In genomic region chr15:99333676-99334065, GRCm38 (mm10) we compare ENCODE assay signal across 8 mouse cellular contexts. TPM values are rescaled to one million over a fixed set of nuclear protein-coding genes. Genes with fewer than 3 reads are reported as not detected.
A peak's percentile ranks its signal among the peaks of the same experiment; 100 is the strongest.
DNase-seq lines count a peak whose midpoint lies in the region; ATAC-seq and TF ChIP-seq lines count a peak whose summit lies in the region.

No protein-coding gene starts in this region.

- peak; percentile 8 for ATAC-seq in lung, postnatal 0 days
- peak; percentile 43; the same call in 1 of the 2 replicates for ATAC-seq in kidney, embryonic 15.5 days (replicated peaks; ENCODE audit: low FRiP score)
- no peak for ATAC-seq in erythroblast, adult 5-6 weeks (replicated peaks; ENCODE audit: low FRiP score, poor library complexity, severe bottlenecking)

- no peak for TF ChIP-seq POLR2A in myocyte (IDR thresholded peaks at IDR 0.05; ENCODE audit: insufficient read length, low read depth)

- H3K4me2 ChIP-seq in lung, postnatal 0 days (replicated peaks; ENCODE audit: low read depth, low read length), result no peak overlapping the region
- H3K4me2 ChIP-seq in kidney, embryonic 15.5 days, result peak overlapping the region; percentile 32
- H3K4me2 ChIP-seq in myocyte (ENCODE audit: low read depth), result peak overlapping the region; percentile 70

- no peak overlapping the region for H3K4me3 ChIP-seq in lung, postnatal 0 days (ENCODE audit: low read depth, low read length)
- H3K4me3 ChIP-seq in kidney, embryonic 15.5 days (replicated peaks), result no peak overlapping the region
- no peak overlapping the region for H3K4me3 ChIP-seq in myocyte

- H3K9ac ChIP-seq in lung, postnatal 0 days (replicated peaks; ENCODE audit: low read depth), result no peak overlapping the region
- peak overlapping the region; percentile 15; the same call in 1 of the 2 replicates for H3K9ac ChIP-seq in kidney, embryonic 15.5 days

- 34% methylated on average over 3 of the region's 3 CpGs for WGBS in lung, postnatal 0 days
- 76% methylated on average over 3 of the region's 3 CpGs for WGBS in kidney, embryonic 15.5 days

- H3K27ac ChIP-seq in lung, postnatal 0 days (ENCODE audit: low read length), result peak overlapping the region; percentile 91
- peak overlapping the region; percentile 96 for H3K27ac ChIP-seq in kidney, embryonic 15.5 days

- no peak overlapping the region for H3ac ChIP-seq in myocyte (ENCODE audit: control insufficient read depth, insufficient read length)

- H3K9me3 ChIP-seq in lung, postnatal 0 days (ENCODE audit: low read length), result no peaks in the 10 kb centered on the region
- H3K9me3 ChIP-seq in kidney, embryonic 15.5 days (replicated peaks), result no peaks in the 10 kb centered on the region

- TF ChIP-seq CTCF in lung, postnatal 0 days (IDR thresholded peaks at IDR 0.05), result no peak

- TF ChIP-seq EP300 in lung, postnatal 0 days (IDR thresholded peaks at IDR 0.05), result no peak

- H3K36me3 ChIP-seq in lung, postnatal 0 days (ENCODE audit: insufficient read depth, low read length), result no peaks in the 10 kb centered on the region
- H3K36me3 ChIP-seq in kidney, embryonic 15.5 days, result peaks cover 24% of the 10 kb centered on the region
- peaks cover 24% of the 10 kb centered on the region for H3K36me3 ChIP-seq in myocyte (ENCODE audit: control insufficient read depth, insufficient read depth)

- peaks cover 51% of the 10 kb centered on the region for H3K4me1 ChIP-seq in lung, postnatal 0 days (ENCODE audit: insufficient read depth, low read depth, low read length)
- H3K4me1 ChIP-seq in kidney, embryonic 15.5 days, result peaks cover 86% of the 10 kb centered on the region

- H3K79me2 ChIP-seq in myocyte (ENCODE audit: control insufficient read depth, insufficient read depth), result peaks cover 43% of the 10 kb centered on the region

- DNase-seq in lung, postnatal 0 days (ENCODE audit: low spot score), result peak; percentile 37
- no peak for DNase-seq in lung, adult 18-20 months
- DNase-seq in heart, adult 8-10 months (ENCODE audit: low spot score), result peak; percentile 71
- DNase-seq in right cerebral cortex, postnatal 25 days, result no peak
- DNase-seq in ovary, postnatal 14 days (ENCODE audit: low spot score), result no peak

- no peaks in the 10 kb centered on the region for H3K27me3 ChIP-seq in lung, postnatal 0 days (replicated peaks; ENCODE audit: insufficient read depth, low read length)
- H3K27me3 ChIP-seq in kidney, embryonic 15.5 days, result no peaks in the 10 kb centered on the region
- no peaks in the 10 kb centered on the region for H3K27me3 ChIP-seq in myocyte (ENCODE audit: control insufficient read depth, insufficient read depth, insufficient read length)

TF ChIP-seq in myocyte, 11 proteins besides CTCF, POLR2A, EP300 and RAD21:
- TF ChIP-seq SRF (IDR thresholded peaks at IDR 0.05; ENCODE audit: control insufficient read depth, insufficient read length, low read depth) (no peak), MAX (IDR thresholded peaks at IDR 0.05; ENCODE audit: low read depth) (no peak), POLR2AphosphoS2 (IDR thresholded peaks at IDR 0.05; ENCODE audit: insufficient read length, low read depth) (no peak), USF1 (IDR thresholded peaks at IDR 0.05; ENCODE audit: low read depth) (no peak), TCF3 (IDR thresholded peaks at IDR 0.05; ENCODE audit: insufficient read length, low read depth) (no peak), REST (IDR thresholded peaks at IDR 0.05; ENCODE audit: insufficient read depth, insufficient read length) (no peak), TCF12 (IDR thresholded peaks at IDR 0.05; ENCODE audit: insufficient read depth, poor library complexity, severe bottlenecking) (no peak), MYOG (IDR thresholded peaks at IDR 0.05; ENCODE audit: control insufficient read depth in 1 of 3, insufficient read depth in 1 of 3, insufficient read length in 2 of 3, low read depth in 2 of 3) (no peak)

RNA-seq across cellular contexts. Expression of gene Fmnl3, which starts 36.6 kb away (rescaled TPM):
- 25.8 and 30.7 TPM in 2 replicates for polyA plus RNA-seq in lung, postnatal 0 days (2015; fragmentation: Nextera tagmentation; extraction: Ambion mirVana)
- total RNA-seq in heart, adult 8-10 months (2022), result 10 to 100 TPM; 13.2 to 17.9 (median 15.8) TPM
- 31.7 and 32.4 TPM in 2 replicates for polyA plus RNA-seq in kidney, embryonic 15.5 days (2015; fragmentation: Nextera tagmentation; extraction: Ambion mirVana)
- polyA plus RNA-seq in myocyte (2012; fragmentation: generic; extraction: Trizol), result 62.6 TPM
- 1.2 and 3.6 TPM in 2 replicates for total RNA-seq in erythroblast, adult 5-6 weeks (2015; ENCODE audit: low replicate concordance)
- 3.7 and 4.5 TPM in 2 replicates for total RNA-seq in erythroblast, adult 5-6 weeks (2017; ENCODE audit: low replicate concordance)

RNA-seq across cellular contexts. Expression of gene Fam186b, which starts 38.0 kb away (rescaled TPM):
- polyA plus RNA-seq in lung, postnatal 0 days (2015; fragmentation: Nextera tagmentation; extraction: Ambion mirVana), result 0.07 TPM in 1 of 2 replicates, not detected in the other
- under 1 TPM in 1 of 4 experiments, not detected in 3; 0.56 TPM for total RNA-seq in heart, adult 8-10 months (2022)
- polyA plus RNA-seq in kidney, embryonic 15.5 days (2015; fragmentation: Nextera tagmentation; extraction: Ambion mirVana), result 0.21 and 0.43 TPM in 2 replicates
- 0.06 TPM for polyA plus RNA-seq in myocyte (2012; fragmentation: generic; extraction: Trizol)
- 0.63 TPM in 1 of 2 replicates, not detected in the other for total RNA-seq in erythroblast, adult 5-6 weeks (2015; ENCODE audit: low replicate concordance)
- total RNA-seq in erythroblast, adult 5-6 weeks (2017; ENCODE audit: low replicate concordance), result not detected in 2 replicates

RNA-seq across cellular contexts. Expression of gene Prpf40b, which starts 38.8 kb away (rescaled TPM):
- 37.1 and 39.9 TPM in 2 replicates for polyA plus RNA-seq in lung, postnatal 0 days (2015; fragmentation: Nextera tagmentation; extraction: Ambion mirVana)
- total RNA-seq in heart, adult 8-10 months (2022), result 10 to 100 TPM; 16.4 to 22.6 (median 20.3) TPM
- 56.4 and 66.5 TPM in 2 replicates for polyA plus RNA-seq in kidney, embryonic 15.5 days (2015; fragmentation: Nextera tagmentation; extraction: Ambion mirVana)
- 59.7 TPM for polyA plus RNA-seq in myocyte (2012; fragmentation: generic; extraction: Trizol)
- 2.3 TPM in 1 of 2 replicates, not detected in the other for total RNA-seq in erythroblast, adult 5-6 weeks (2015; ENCODE audit: low replicate concordance)
- total RNA-seq in erythroblast, adult 5-6 weeks (2017; ENCODE audit: low replicate concordance), result 1.4 and 2.0 TPM in 2 replicates

RNA-seq across cellular contexts. Expression of gene Tmbim6, which starts 59.0 kb away (rescaled TPM):
- polyA plus RNA-seq in lung, postnatal 0 days (2015; fragmentation: Nextera tagmentation; extraction: Ambion mirVana), result 669 and 693 TPM in 2 replicates
- 100 to 1,000 TPM; 230 to 269 (median 248) TPM for total RNA-seq in heart, adult 8-10 months (2022)
- 502 and 516 TPM in 2 replicates for polyA plus RNA-seq in kidney, embryonic 15.5 days (2015; fragmentation: Nextera tagmentation; extraction: Ambion mirVana)
- 691 TPM for polyA plus RNA-seq in myocyte (2012; fragmentation: generic; extraction: Trizol)
- 275 and 339 TPM in 2 replicates for total RNA-seq in erythroblast, adult 5-6 weeks (2015; ENCODE audit: low replicate concordance)
- 204 and 239 TPM in 2 replicates for total RNA-seq in erythroblast, adult 5-6 weeks (2017; ENCODE audit: low replicate concordance)

Comparison
In these comparisons a context has a peak if more than half of its experiments do, and no peak if none do; other contexts are left out.
1. DNase-seq: peak in lung, postnatal 0 days (single experiment) and heart, adult 8-10 months (single experiment); none in lung, adult 18-20 months (0 of 2), right cerebral cortex, postnatal 25 days (single experiment) and ovary, postnatal 14 days (single experiment).